Mouse (Mus musculus) spleen, adult 18-20 months (tissue): ENCODE data around the gene Asna1.

Experiments
- DNase-seq, 2 experiments: peaks; one replicate each; pipeline ENCODE4 v3.0.0; 2022; ENCODE audit warnings: mixed read lengths in 2 of 2

Gene Asna1

GRCm38 (mm10) chr8:85025098-85025932 lies at the start of gene Asna1:
Asna1 (minus strand) TSS chr8:85025281.
- peak; percentile 61 to 76 for DNase-seq

GRCm38 (mm10) chr8:85074617-85075016 lies 49.5 kb upstream of the Asna1 start:
- DNase-seq: no peak

- DNase-seq: no peak
Measured at GRCm38 (mm10) chr8:85074167-85074566, 49.1 kb upstream of the Asna1 start.

- DNase-seq: no peak
Measured at GRCm38 (mm10) chr8:85073041-85073612, 48.0 kb upstream of the Asna1 start.

GRCm38 (mm10) chr8:85072364-85072929 lies 47.4 kb upstream of the Asna1 start:
- peak in 1 of 2 experiments; percentile 13 for DNase-seq

GRCm38 (mm10) chr8:85071514-85072281 lies 46.6 kb upstream of the Asna1 start, which contains the start of gene Dhps:
Dhps (plus strand) TSS chr8:85071757.
- peak; percentile 83 to 87 for DNase-seq

- DNase-seq: no peak
Measured at GRCm38 (mm10) chr8:85071041-85071440, 46.0 kb upstream of the Asna1 start.

GRCm38 (mm10) chr8:85067982-85068381 lies 42.9 kb upstream of the Asna1 start, which contains the start of gene Gm5741:
Gm5741 (minus strand) TSS chr8:85067982.
- no peak for DNase-seq

GRCm38 (mm10) chr8:85067155-85067554 lies 42.1 kb upstream of the Asna1 start:
- no peak for DNase-seq

- no peak for DNase-seq
Measured at GRCm38 (mm10) chr8:85065213-85065612, 40.1 kb upstream of the Asna1 start.

- DNase-seq: no peak
Measured at GRCm38 (mm10) chr8:85062603-85063002, 37.5 kb upstream of the Asna1 start.

GRCm38 (mm10) chr8:85059879-85060616 lies 35.0 kb upstream of the Asna1 start, which contains the start of gene Fbxw9:
Fbxw9 (plus strand) TSS chr8:85060055.
- DNase-seq: peak; percentile 73 to 81

GRCm38 (mm10) chr8:85057367-85057766 lies 32.3 kb upstream of the Asna1 start:
- no peak for DNase-seq

- DNase-seq: no peak
Measured at GRCm38 (mm10) chr8:85043619-85044018, 18.5 kb upstream of the Asna1 start.

GRCm38 (mm10) chr8:85037681-85038531 lies 12.8 kb upstream of the Asna1 start:
- peak; percentile 32 to 67 for DNase-seq

- DNase-seq: no peak
Measured at GRCm38 (mm10) chr8:85037366-85037680, 12.2 kb upstream of the Asna1 start.

GRCm38 (mm10) chr8:85036718-85037365 lies 11.8 kb upstream of the Asna1 start, which contains the start of gene Tnpo2:
Tnpo2 (plus strand) TSS chr8:85036915.
- peak; percentile 74 to 76 for DNase-seq

- no peak for DNase-seq
Measured at GRCm38 (mm10) chr8:85036381-85036717, 11.3 kb upstream of the Asna1 start.

- peak in 1 of 2 experiments; percentile 26 for DNase-seq
Measured at GRCm38 (mm10) chr8:85035728-85036310, 10.7 kb upstream of the Asna1 start.

- no peak for DNase-seq
Measured at GRCm38 (mm10) chr8:85035165-85035727, 10.2 kb upstream of the Asna1 start.
